Mouse (Mus musculus): ENCODE measurements at regions not wholly inside any gene's neighbourhood (a gene's known extent, or its start where the extent isn't known, plus 50 kb on each side); places are given as distances from the start of the nearest gene placed in this dataset.

- TF ChIP-seq CTCF (IDR thresholded peaks at IDR 0.05; ENCODE audit: low read depth, low read length) (no peak), POLR2A (IDR thresholded peaks at IDR 0.05; ENCODE audit: insufficient read depth, low read length) (no peak), EP300 (IDR thresholded peaks at IDR 0.05; ENCODE audit: insufficient read depth, low read depth, low read length) (no peak)
Observed at GRCm38 (mm10) chr1:117497003-117497402, 199.9 kb upstream of the Gm28363 start.
